Mouse (Mus musculus): ENCODE data around the gene Cd209d. TPM values are rescaled to one million over a fixed set of nuclear protein-coding genes. Genes with fewer than 3 reads are reported as not detected.
"Not testable (repeated sequence)": the region's sequence is repeated elsewhere in the genome, so short reads cannot be mapped to it uniquely, and the experiment has no call there.

Gene Cd209d
- polyA plus RNA-seq (2017; shearing (Covaris generic)): not detected

DNA sequence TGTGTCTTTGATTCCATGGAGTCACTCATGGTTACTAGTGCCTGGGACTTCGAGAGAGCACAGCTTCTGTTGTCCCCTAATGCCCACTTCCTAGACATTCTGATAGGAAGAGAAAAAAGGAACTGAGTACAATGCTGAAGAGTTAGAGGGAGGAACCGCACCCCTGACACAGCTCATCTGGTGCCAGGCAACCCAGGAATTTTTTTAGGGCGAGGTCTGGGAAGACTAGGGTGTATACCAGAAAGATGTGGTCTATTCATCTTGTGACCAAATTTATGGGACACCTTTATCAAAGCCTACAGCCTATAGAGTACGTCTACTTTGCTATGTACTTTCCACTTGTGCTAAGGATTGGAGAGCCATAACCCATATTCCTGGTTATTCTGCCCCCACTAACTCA is at the start of gene Cd209d:
TSS of gene Cd209d (minus strand) at position 101 of the 400 bp plus-strand sequence.
- ATAC-seq: no peak

DNA sequence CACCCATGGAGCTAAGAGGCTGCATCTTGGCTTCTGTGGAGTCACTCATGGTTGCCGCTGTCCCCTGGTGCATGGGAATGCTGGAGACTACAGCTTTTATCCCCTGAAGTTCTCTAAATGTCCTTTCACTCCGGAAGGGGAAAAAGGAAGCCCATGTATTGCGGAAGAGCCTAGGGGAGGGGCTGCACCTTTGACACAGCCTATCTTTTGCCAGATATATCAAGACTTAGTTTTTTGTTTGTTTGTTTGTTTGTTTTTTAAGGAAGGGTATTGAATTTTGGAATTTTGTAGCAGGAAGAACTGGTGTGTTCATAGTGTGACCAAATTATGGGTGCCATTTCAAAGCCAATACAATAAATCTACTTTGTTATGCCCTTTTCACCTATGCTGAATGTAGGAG is 48.4 kb upstream of the Cd209d start, which contains the start of gene Cd209b:
TSS of gene Cd209b (minus strand) at position 101 of the 400 bp plus-strand sequence.
- no peak for ATAC-seq

DNA sequence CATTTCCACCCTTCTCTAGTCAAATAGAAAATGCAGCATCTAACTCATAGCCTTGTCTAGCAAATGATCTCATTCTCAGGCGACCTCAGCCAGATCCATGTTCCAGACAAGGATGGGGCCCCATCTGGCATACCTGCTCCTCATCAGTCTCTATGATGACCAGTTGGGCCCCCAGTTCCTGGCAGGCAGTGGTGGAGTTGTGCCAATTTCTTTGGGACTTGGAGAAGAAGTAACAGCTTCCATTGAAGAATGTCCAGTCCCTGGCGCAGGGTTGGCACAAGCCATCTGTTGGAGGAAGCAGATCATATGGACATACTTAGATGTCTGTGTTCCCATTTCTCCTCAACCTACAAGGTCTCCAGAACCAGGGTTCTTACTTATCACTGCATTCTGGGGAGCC is 2.2 kb downstream of the Cd209d start:
- ATAC-seq: no peak

DNA sequence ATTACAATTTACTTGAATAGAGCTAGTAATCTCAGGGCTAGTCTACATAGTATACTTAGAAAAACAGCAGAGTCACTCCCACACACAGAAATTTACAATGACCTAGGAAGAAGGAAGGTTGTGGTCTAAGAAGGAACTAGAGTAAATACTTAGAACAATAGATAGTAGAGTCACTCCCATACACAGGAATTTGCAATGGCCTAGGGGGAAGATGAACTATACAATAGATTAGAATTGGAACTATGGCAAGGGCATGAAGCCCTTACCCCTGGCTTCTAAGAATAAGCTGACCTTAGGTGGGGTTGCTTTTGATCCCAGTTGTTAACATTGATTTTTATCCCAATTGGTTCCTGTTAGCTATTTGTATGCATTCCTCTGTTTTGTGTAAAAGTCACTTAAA is 15.6 kb downstream of the Cd209d start:
- ATAC-seq: not testable (repeated sequence)

DNA sequence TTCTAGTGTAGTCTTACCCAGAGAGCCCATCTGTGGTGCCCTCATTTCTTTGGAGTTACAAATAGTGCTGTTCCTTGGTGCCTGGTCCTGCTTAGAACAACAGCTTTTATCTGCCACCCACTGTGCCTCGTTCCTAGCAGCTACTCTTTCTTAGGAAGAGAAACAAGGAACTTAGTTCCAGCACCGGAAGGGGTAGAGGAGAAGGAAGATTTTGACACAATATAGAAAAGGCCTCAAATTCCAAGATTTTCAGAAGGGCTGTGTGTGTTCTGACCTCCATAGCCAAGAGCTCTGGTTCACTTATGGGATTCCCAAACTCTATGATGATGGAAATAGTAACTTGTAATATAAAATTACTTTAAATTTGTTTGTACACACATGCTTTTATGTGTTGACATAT is 24.1 kb downstream of the Cd209d start, which contains the start of gene Cd209e:
TSS of gene Cd209e (minus strand) at position 101 of the 400 bp plus-strand sequence.
- ATAC-seq: no peak

Other genes starting within 250 kb of the Cd209d start
- 100 to 1,000 TPM; 190 to 257 TPM for gene Stxbp2, start 247.6 kb downstream of the Cd209d start, polyA plus RNA-seq (2017; shearing (Covaris generic))
- not detected for gene Retn, start 222.8 kb downstream of the Cd209d start, polyA plus RNA-seq (2017; shearing (Covaris generic))
- not detected for gene Mcemp1, start 212.8 kb downstream of the Cd209d start, polyA plus RNA-seq (2017; shearing (Covaris generic))
- gene Fcor, start 206.2 kb downstream of the Cd209d start, polyA plus RNA-seq (2017; shearing (Covaris generic)): not detected
- gene Trappc5, start 202.3 kb downstream of the Cd209d start, polyA plus RNA-seq (2017; shearing (Covaris generic)): 10 to 100 TPM; 20.3 to 32.6 TPM
- gene Fcer2a, start 184.4 kb downstream of the Cd209d start, polyA plus RNA-seq (2017; shearing (Covaris generic)): 10 to 100 TPM in 1 of 2 experiments, under 1 TPM in 1; 0.38 to 12.4 TPM
- gene Clec4g, start 157.9 kb downstream of the Cd209d start, polyA plus RNA-seq (2017; shearing (Covaris generic)): not detected
- gene Cd209a, start 129.6 kb downstream of the Cd209d start, polyA plus RNA-seq (2017; shearing (Covaris generic)): not detected
- gene Cd209e, start 24.2 kb downstream of the Cd209d start, polyA plus RNA-seq (2017; shearing (Covaris generic)): not detected
- gene Cd209b, start 48.3 kb upstream of the Cd209d start, polyA plus RNA-seq (2017; shearing (Covaris generic)): under 1 TPM in 1 of 2 experiments, not detected in 1; 0.70 TPM
- gene Cd209c, start 76.2 kb upstream of the Cd209d start, polyA plus RNA-seq (2017; shearing (Covaris generic)): not detected
- gene Cd209f, start 227.3 kb upstream of the Cd209d start, polyA plus RNA-seq (2017; shearing (Covaris generic)): under 1 TPM in 1 of 2 experiments, not detected in 1; 0.30 TPM